Mouse (Mus musculus) liver, adult 2 months (tissue): ENCODE data around the gene Arhgef18. TPM values are rescaled to one million over a fixed set of nuclear protein-coding genes. Genes with fewer than 3 reads are reported as not detected.
A peak's percentile ranks its signal among the peaks of the same experiment; 100 is the strongest.

ENCODE experiments used
- DNase-seq: peaks from one replicate; pipeline ENCODE4 v3.0.0-alpha.2; 2011; ENCODE audit warnings: low read depth, low spot score; ENCODE audit errors: extremely low read depth
- H3K27ac ChIP-seq: fragments of 200-500 bp; replicated peaks from 2 replicates; pipeline ENCODE4 v1.5.1; 2012; ENCODE audit warnings: low read depth, mild to moderate bottlenecking, control low read depth, inconsistent platforms, low read length; ENCODE audit not compliant: insufficient read depth
- H3K27me3 ChIP-seq: fragments of 200-500 bp; 2 replicates; pipeline ENCODE4 v1.6.1; 2012; ENCODE audit warnings: mild to moderate bottlenecking, moderate library complexity, low read length, inconsistent platforms; ENCODE audit not compliant: control insufficient read depth, insufficient read depth
- H3K36me3 ChIP-seq: fragments of 200-500 bp; 2 replicates; pipeline ENCODE4 v1.6.1; 2012; ENCODE audit warnings: low read length, inconsistent platforms; ENCODE audit not compliant: control insufficient read depth, insufficient read depth
- H3K4me1 ChIP-seq: fragments of 200-500 bp; 2 replicates; pipeline ENCODE4 v1.6.1; 2011; ENCODE audit warnings: low read length; ENCODE audit not compliant: control insufficient read depth, insufficient read depth
- H3K4me3 ChIP-seq: fragments of 200-500 bp; 2 replicates; pipeline ENCODE4 v1.5.1; 2011; ENCODE audit warnings: low read depth, mild to moderate bottlenecking, control low read depth, low read length, moderate library complexity; ENCODE audit not compliant: insufficient read depth
- H3K79me2 ChIP-seq: fragments of 200-500 bp; 2 replicates; pipeline ENCODE4 v1.6.1; 2012; ENCODE audit warnings: inconsistent platforms, mild to moderate bottlenecking, low read length, moderate library complexity; ENCODE audit not compliant: control insufficient read depth, insufficient read depth
- H3K9ac ChIP-seq: fragments of 200-500 bp; 2 replicates; pipeline ENCODE4 v1.6.1; 2012; ENCODE audit warnings: low read depth, mild to moderate bottlenecking, control low read depth, inconsistent platforms, low read length
- CTCF ChIP-seq: fragments of 200-500 bp; IDR thresholded peaks from 2 replicates; pipeline ENCODE4 v1.5.1; 2011; ENCODE audit warnings: low read depth, low read length, control low read depth
- POLR2A ChIP-seq: fragments of 200-500 bp; IDR thresholded peaks from 2 replicates; pipeline ENCODE4 v1.6.1; 2011; ENCODE audit warnings: low read length, control low read depth; ENCODE audit not compliant: insufficient read depth; ENCODE audit errors: extremely low read depth
- WGBS: fragments of 180-500 bp; shearing (Covaris S2); methylation state at CpG from one replicate; pipeline ENCODE4 v1.1.7; 2018; 5-methylcytosine and 5-hydroxymethylcytosine counted together
- polyA plus RNA-seq: library from polyadenylated mRNA; depleted of rRNA; stranded (reverse); fragments of >200 nt; gene quantifications from 2 replicates; pipeline ENCODE4 v1.2.3, GENCODE M21; 2012
- total RNA-seq: library from RNA; depleted of rRNA; stranded (reverse); fragments of >200 nt; gene quantifications from 2 replicates; pipeline ENCODE4 v1.2.3, GENCODE M21; 2014

The Arhgef18 gene
- total and polyA plus RNA-seq, 2 experiments: 9.7 to 15.6 TPM

DNA sequence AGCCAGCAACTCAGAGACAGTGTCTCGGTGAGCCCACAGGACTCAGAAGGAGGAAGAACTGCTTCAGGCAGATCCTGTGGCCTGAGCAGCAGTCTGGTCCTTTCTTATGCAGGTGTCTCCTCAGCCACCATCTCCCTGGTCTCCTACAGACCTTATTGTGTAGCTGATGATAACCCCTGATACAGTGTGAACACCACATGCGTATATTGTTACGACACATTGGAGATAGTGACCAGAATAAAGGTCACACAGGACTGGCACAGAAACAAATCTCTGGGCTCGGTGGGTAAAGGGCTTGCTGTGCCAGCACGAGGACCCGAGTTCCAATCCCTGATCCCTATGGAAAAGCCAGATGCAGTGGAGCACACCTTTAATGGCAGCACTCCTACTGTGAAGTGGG is 22.9 kb downstream of the Arhgef18 start:
- Histone ChIP-seq H3K36me3 (no peaks in the 10 kb centered on the region), H3K27ac (peak overlapping the region; percentile 78), H3K27me3 (no peaks in the 10 kb centered on the region), H3K79me2 (peaks cover 22% of the 10 kb centered on the region), H3K9ac (peak overlapping the region; percentile 49; the same call in 1 of the 2 replicates), H3K4me3 (no peak overlapping the region), H3K4me1 (peaks cover 52% of the 10 kb centered on the region)
- DNase-seq: peak; percentile 88
- 25% methylated on average over 6 of the region's 6 CpGs for WGBS
- TF ChIP-seq CTCF (no peak), POLR2A (no peak)

DNA sequence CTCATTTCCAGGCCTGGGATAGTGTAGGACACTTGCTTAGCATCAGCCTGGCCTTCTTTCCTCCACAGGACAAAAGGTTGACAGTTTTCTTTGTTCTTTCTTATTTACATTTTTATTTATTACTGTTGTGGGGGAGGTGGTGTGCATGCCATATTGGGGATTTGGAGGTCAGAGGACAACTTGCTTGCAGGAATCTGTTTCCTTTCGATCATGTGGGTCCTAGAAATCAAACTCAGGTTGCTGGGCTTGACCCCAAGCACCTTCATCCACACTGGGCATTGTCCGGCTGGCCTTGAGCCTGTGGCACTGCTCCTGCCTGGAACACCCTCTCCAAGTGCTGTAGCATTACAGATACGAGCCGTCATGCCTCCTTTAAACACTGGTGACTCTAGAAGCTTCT is 24.0 kb downstream of the Arhgef18 start:
- Histone ChIP-seq H3K4me3 (no peak overlapping the region), H3K79me2 (peaks cover 31% of the 10 kb centered on the region), H3K27me3 (no peaks in the 10 kb centered on the region), H3K27ac (peak overlapping the region; percentile 54), H3K9ac (no peak overlapping the region), H3K4me1 (peaks cover 43% of the 10 kb centered on the region), H3K36me3 (no peaks in the 10 kb centered on the region)
- 36% methylated on average over 4 of the region's 4 CpGs for WGBS
- DNase-seq: peak; percentile 84
- TF ChIP-seq POLR2A: no peak

DNA sequence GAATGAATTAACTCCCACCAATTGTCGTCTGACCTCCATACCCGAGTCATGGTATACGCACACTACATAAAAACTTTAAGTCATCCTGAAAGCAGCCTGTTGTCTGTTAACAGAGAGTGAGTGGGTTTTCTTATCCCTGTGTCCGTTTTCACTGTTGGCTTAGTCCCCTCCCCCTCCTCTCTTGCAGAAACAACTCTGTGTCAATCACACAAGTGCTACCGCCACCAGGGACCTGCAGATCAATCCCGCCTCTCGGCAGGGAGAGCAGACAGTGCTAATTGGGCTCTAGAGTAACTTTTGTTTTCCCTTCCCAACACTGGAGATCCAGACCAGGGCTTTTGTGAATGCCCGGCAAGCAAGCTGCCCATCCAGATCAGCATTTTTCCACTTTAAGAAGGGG is 24.6 kb downstream of the Arhgef18 start:
- peak overlapping the region; percentile 60 for H3K27ac ChIP-seq
- DNase-seq: peak; percentile 77
- H3K4me1 ChIP-seq: peaks cover 38% of the 10 kb centered on the region
- no peak for TF ChIP-seq CTCF
- no peak for TF ChIP-seq POLR2A
- peaks cover 31% of the 10 kb centered on the region for H3K79me2 ChIP-seq
- WGBS: 21% methylated on average over 8 of the region's 8 CpGs
- no peaks in the 10 kb centered on the region for H3K36me3 ChIP-seq
- H3K9ac ChIP-seq: peak overlapping the region; percentile 29; the same call in 1 of the 2 replicates
- no peak overlapping the region for H3K4me3 ChIP-seq
- H3K27me3 ChIP-seq: no peaks in the 10 kb centered on the region

DNA sequence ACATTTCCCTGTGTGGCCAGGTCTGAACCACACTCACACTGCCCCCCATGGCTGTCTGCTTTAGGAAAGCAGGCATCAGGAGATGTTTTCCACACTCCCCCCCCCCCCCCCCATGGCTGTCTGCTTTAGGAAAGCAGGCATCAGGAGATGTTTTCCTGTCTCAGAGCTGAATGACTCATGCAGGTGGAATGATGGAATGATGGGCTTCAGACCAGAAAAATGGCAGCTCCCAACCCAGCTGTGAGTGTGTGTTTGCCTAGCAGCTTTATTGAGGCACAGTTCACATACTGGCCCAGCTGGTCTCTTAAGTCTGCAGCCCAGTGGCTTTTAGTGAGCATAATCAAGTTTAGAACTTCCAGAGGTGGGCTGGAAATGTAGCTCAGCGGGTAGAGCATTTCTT is 25.3 kb downstream of the Arhgef18 start:
- H3K36me3 ChIP-seq: no peaks in the 10 kb centered on the region
- TF ChIP-seq POLR2A (no peak), CTCF (no peak)
- no peaks in the 10 kb centered on the region for H3K27me3 ChIP-seq
- peaks cover 36% of the 10 kb centered on the region for H3K4me1 ChIP-seq
- no peak overlapping the region for H3K27ac ChIP-seq
- WGBS: 92% methylated on average over 1 of the region's 1 CpGs
- no peak overlapping the region for H3K9ac ChIP-seq
- H3K4me3 ChIP-seq: no peak overlapping the region
- DNase-seq: no peak
- peaks cover 30% of the 10 kb centered on the region for H3K79me2 ChIP-seq

DNA sequence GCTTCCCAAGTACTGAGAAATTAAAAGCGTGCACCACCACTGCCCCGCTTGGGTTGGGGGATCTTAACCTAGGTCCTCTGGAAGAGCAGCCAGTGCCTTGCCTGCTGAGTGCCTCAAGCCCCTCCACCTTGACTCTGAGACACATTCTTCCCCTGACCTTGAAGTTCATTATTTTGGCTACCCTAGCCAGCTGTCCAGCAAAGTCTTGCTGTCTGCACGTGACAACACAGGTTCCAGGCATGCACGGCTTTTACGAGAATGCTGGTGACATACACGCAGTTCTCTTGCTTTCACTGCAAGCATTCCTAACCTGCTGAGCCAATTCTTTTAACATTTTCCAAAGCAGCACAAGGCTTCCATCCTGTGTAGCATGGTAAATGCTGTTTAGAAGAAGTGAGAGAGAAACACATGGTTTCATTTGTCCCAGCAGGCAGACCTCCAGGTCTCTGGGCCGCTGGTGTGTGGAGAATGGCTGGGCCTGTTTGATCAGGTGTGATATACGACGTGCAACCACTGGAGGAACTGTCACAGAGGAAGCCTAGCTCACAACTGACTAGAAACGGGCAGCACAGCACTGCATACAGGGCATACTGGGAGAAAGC is 27.4 kb downstream of the Arhgef18 start:
- peaks cover 19% of the 10 kb centered on the region for H3K4me1 ChIP-seq
- H3K27ac ChIP-seq: no peak overlapping the region
- no peak overlapping the region for H3K4me3 ChIP-seq
- H3K36me3 ChIP-seq: no peaks in the 10 kb centered on the region
- no peak for DNase-seq
- no peak overlapping the region for H3K9ac ChIP-seq
- 94% methylated on average over 10 of the region's 10 CpGs for WGBS
- no peaks in the 10 kb centered on the region for H3K27me3 ChIP-seq
- no peak for TF ChIP-seq POLR2A
- TF ChIP-seq CTCF: no peak
- H3K79me2 ChIP-seq: peaks cover 34% of the 10 kb centered on the region

DNA sequence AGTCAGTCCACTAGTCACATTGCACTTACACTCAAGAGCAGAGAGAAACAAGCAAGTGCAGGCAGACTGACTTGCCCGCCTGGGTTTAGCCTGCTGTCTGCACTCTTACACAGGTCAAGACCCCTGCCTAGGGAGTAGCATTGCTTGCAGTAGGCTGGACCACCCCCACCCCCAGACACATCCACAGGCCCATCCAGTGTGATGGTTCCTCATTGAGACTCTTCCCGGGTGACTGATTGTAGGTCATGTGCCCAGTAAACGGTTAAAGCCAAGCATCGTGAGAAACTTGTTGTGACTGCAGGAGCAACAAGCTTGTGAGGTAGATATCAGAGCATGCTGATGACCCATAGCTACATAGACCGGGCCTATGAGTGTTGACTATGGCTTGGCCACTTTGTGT is 28.7 kb downstream of the Arhgef18 start:
- Histone ChIP-seq H3K27me3 (no peaks in the 10 kb centered on the region), H3K4me1 (peaks cover 9% of the 10 kb centered on the region), H3K36me3 (no peaks in the 10 kb centered on the region), H3K27ac (no peak overlapping the region), H3K79me2 (peaks cover 34% of the 10 kb centered on the region), H3K4me3 (no peak overlapping the region), H3K9ac (no peak overlapping the region)
- TF ChIP-seq CTCF: no peak
- no peak for TF ChIP-seq POLR2A
- no peak for DNase-seq
- WGBS: 89% methylated on average over 5 of the region's 5 CpGs
